Mouse (Mus musculus): ENCODE measurements around the gene Fnip2.
"Not testable (repeated sequence)": the region's sequence is repeated elsewhere in the genome, so short reads cannot be mapped to it uniquely, and the experiment has no call there.

The Fnip2 gene

GRCm38 (mm10) chr3:79567703-79568362, at the start of gene Fnip2:
Gene Fnip2 (minus strand): TSS chr3:79567796.
- peak; percentile 77 for DNase-seq (ENCODE audit: low spot score)

- no peak for DNase-seq (ENCODE audit: low spot score)
Measured at GRCm38 (mm10) chr3:79609886-79610285, 42.3 kb upstream of the Fnip2 start.

GRCm38 (mm10) chr3:79595468-79595867, 27.9 kb upstream of the Fnip2 start:
- no peak for DNase-seq (ENCODE audit: low spot score)

- DNase-seq (ENCODE audit: low spot score), result no peak
Measured at GRCm38 (mm10) chr3:79591793-79592471, 24.3 kb upstream of the Fnip2 start.

GRCm38 (mm10) chr3:79590863-79591792, 23.5 kb upstream of the Fnip2 start, which contains the start of gene Ppid:
Gene Ppid (plus strand): TSS chr3:79591342.
- peak; percentile 65 for DNase-seq (ENCODE audit: low spot score)

GRCm38 (mm10) chr3:79589671-79590070, 22.1 kb upstream of the Fnip2 start:
- DNase-seq (ENCODE audit: low spot score), result no peak

- DNase-seq (ENCODE audit: low spot score), result peak; percentile 85
Measured at GRCm38 (mm10) chr3:79586804-79587203, 19.2 kb upstream of the Fnip2 start.

GRCm38 (mm10) chr3:79579891-79580575, 12.4 kb upstream of the Fnip2 start:
- DNase-seq (ENCODE audit: low spot score), result no peak

GRCm38 (mm10) chr3:79578164-79578563, 10.6 kb upstream of the Fnip2 start:
- DNase-seq (ENCODE audit: low spot score), result no peak

- DNase-seq (ENCODE audit: low spot score), result no peak
Measured at GRCm38 (mm10) chr3:79577606-79578005, 10.0 kb upstream of the Fnip2 start.

- DNase-seq (ENCODE audit: low spot score), result no peak
Measured at GRCm38 (mm10) chr3:79576865-79577264, 9.3 kb upstream of the Fnip2 start.

GRCm38 (mm10) chr3:79576468-79576816, 8.8 kb upstream of the Fnip2 start:
- DNase-seq (ENCODE audit: low spot score), result no peak

- no peak for DNase-seq (ENCODE audit: low spot score)
Measured at GRCm38 (mm10) chr3:79575576-79576467, 8.2 kb upstream of the Fnip2 start.

- no peak for DNase-seq (ENCODE audit: low spot score)
Measured at GRCm38 (mm10) chr3:79574336-79574735, 6.7 kb upstream of the Fnip2 start.

- not testable (repeated sequence) for DNase-seq (ENCODE audit: low spot score)
Measured at GRCm38 (mm10) chr3:79573376-79573775, 5.8 kb upstream of the Fnip2 start.

- DNase-seq (ENCODE audit: low spot score), result no peak
Measured at GRCm38 (mm10) chr3:79572399-79572798, 4.8 kb upstream of the Fnip2 start.

- no peak for DNase-seq (ENCODE audit: low spot score)
Measured at GRCm38 (mm10) chr3:79569351-79569681, 1.7 kb upstream of the Fnip2 start.

GRCm38 (mm10) chr3:79568629-79569350, 1.2 kb upstream of the Fnip2 start:
- no peak for DNase-seq (ENCODE audit: low spot score)

GRCm38 (mm10) chr3:79566716-79567691, 592 bp downstream of the Fnip2 start:
- peak; percentile 36 for DNase-seq (ENCODE audit: low spot score)

All from urinary bladder, postnatal 25 days (tissue).